Mouse (Mus musculus) forebrain, embryonic 16.5 days (tissue): ENCODE data around the gene Rnf144a. TPM values are rescaled to one million over a fixed set of nuclear protein-coding genes. Genes with fewer than 3 reads are reported as not detected.

Experiments used
- ATAC-seq: fragments of 200-750 bp; cut with Nextera tagmentation; 2 replicates; pipeline ENCODE4 v1.8.0; 2017; ENCODE audit warnings: mild to moderate bottlenecking, moderate library complexity
- H3K27ac ChIP-seq: fragments of 300-500 bp; sonication (generic); 2 replicates; pipeline ENCODE4 v1.5.1; 2014; ENCODE audit warnings: low read length, control low read depth
- H3K27me3 ChIP-seq: fragments of 300-500 bp; sonication (generic); replicated peaks from 2 replicates; pipeline ENCODE4 v1.6.1; 2014; ENCODE audit warnings: low read length; ENCODE audit not compliant: control insufficient read depth, insufficient read depth
- H3K36me3 ChIP-seq: fragments of 300-500 bp; sonication (generic); 2 replicates; pipeline ENCODE4 v1.6.1; 2014; ENCODE audit not compliant: control insufficient read depth, insufficient read depth
- H3K4me1 ChIP-seq: fragments of 300-500 bp; sonication (generic); replicated peaks from 2 replicates; pipeline ENCODE4 v1.6.1; 2014; ENCODE audit warnings: low read length; ENCODE audit not compliant: control insufficient read depth, insufficient read depth
- H3K4me2 ChIP-seq: fragments of 300-500 bp; sonication (generic); 2 replicates; pipeline ENCODE4 v1.6.1; 2014; ENCODE audit warnings: mild to moderate bottlenecking, low read length, control low read depth
- H3K4me3 ChIP-seq: fragments of 300-500 bp; sonication (generic); replicated peaks from 2 replicates; pipeline ENCODE4 v1.5.1; 2014; ENCODE audit warnings: mild to moderate bottlenecking, low read length, control low read depth
- H3K9ac ChIP-seq: fragments of 300-500 bp; sonication (generic); replicated peaks from 2 replicates; pipeline ENCODE4 v1.6.1; 2014; ENCODE audit warnings: low read depth, low read length, control low read depth
- H3K9me3 ChIP-seq: fragments of 300-500 bp; sonication (generic); 2 replicates; pipeline ENCODE4 v1.6.1; 2016; ENCODE audit warnings: low read length; ENCODE audit not compliant: control insufficient read depth
- WGBS: fragments of 180-500 bp; shearing (Covaris S2); extraction: QIAGEN DNeasy Blood & Tissue Kit; methylation state at CpG from one replicate; pipeline ENCODE4 v1.1.7; 2014; 5-methylcytosine and 5-hydroxymethylcytosine counted together
- microRNA-seq: library from miRNA; unstranded; fragments of <30 nt; microRNA quantifications from one replicate; pipeline ENCODE4, GENCODE M21; 2017
- polyA plus RNA-seq: library from polyadenylated mRNA; unstranded; fragments of >200 nt; fragmentation: Nextera tagmentation; extraction: Ambion mirVana; gene quantifications from 2 replicates; pipeline ENCODE4 v1.2.1, GENCODE M21; 2015

Rnf144a gene
- polyA plus RNA-seq, 1 experiment from 2014 or later = 38.2 TPM

DNA sequence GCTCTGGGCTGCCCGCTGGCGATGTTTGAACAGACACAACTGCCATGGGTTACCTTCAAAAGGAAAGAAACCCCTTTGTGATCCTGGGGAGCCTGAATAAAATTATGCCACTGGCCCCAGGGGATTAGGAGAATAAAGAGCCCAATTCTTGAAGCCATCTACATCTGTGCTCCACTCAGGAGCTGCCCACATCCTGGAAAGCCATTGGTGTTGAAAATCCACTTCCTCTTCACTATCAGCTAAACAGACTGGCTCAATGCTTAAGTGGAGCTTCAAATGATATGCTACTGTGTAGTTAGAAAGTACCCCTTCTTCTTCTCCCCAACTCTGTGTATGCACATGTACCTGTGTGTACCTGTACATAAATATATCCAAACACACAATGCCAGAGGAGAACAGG, 125.9 kb downstream of the Rnf144a start:
- Histone ChIP-seq H3K27me3 (no peaks in the 10 kb centered on the region), H3K27ac (no peak overlapping the region), H3K4me3 (no peak overlapping the region), H3K4me2 (no peak overlapping the region), H3K9ac (no peak overlapping the region), H3K36me3 (no peaks in the 10 kb centered on the region), H3K9me3 (no peaks in the 10 kb centered on the region), H3K4me1 (no peaks in the 10 kb centered on the region)
- WGBS = 69% methylated on average over 2 of the region's 2 CpGs
- ATAC-seq = no peak

DNA sequence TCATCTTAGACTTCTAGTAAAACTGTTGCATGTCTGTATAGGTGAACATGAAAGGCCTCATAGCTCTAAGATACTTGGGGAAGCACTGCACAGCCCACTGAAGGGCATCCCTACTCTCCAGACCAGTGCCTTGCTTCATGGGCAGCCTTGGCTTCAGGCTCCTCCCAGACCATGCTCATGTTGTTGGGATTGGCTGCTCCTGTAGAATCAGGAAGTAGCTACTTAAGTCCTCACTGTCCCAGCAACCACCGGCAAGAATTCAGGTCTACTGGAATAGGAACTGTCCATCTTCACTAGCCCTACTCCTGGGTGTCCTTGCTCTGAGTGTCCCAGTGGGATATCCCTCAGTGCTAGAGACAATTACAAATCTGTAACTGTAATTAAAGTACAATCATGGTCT, 126.7 kb downstream of the Rnf144a start:
- no peak overlapping the region for H3K4me2 ChIP-seq
- no peak for ATAC-seq
- no peaks in the 10 kb centered on the region for H3K4me1 ChIP-seq
- no peaks in the 10 kb centered on the region for H3K9me3 ChIP-seq
- no peak overlapping the region for H3K27ac ChIP-seq
- no peak overlapping the region for H3K9ac ChIP-seq
- H3K27me3 ChIP-seq = no peaks in the 10 kb centered on the region
- 87% methylated on average over 1 of the region's 1 CpGs for WGBS
- H3K36me3 ChIP-seq = no peaks in the 10 kb centered on the region
- H3K4me3 ChIP-seq = no peak overlapping the region

DNA sequence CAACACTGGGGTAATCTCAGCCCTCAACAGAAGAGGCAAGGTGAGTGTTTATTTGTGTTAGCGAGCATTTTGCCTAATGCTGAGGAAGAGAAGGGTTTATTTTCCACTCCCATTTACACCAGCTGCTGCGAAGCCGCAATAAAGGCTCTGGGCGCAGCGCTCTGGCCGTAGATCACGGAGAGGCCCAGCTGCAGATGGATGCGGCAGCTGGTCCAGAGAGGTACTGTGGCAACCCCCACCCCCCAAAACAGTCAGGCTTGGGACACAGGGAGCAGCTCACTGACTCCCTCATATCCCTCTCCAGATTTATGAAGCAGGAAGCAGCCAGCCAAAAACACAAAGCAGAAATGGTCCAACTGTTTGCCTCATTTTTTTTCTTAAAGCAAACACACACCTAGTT, 129.1 kb downstream of the Rnf144a start:
- WGBS = 75% methylated on average over 8 of the region's 8 CpGs
- ATAC-seq = no peak
- H3K9ac ChIP-seq = no peak overlapping the region
- 0 out of 2 replicates have a peak, but pooled peaks cover 2% of the 10 kb centered on the region for H3K4me1 ChIP-seq
- no peak overlapping the region for H3K4me3 ChIP-seq
- no peaks in the 10 kb centered on the region for H3K9me3 ChIP-seq
- H3K27me3 ChIP-seq = no peaks in the 10 kb centered on the region
- no peak overlapping the region for H3K4me2 ChIP-seq
- H3K27ac ChIP-seq = no peak overlapping the region
- H3K36me3 ChIP-seq = no peaks in the 10 kb centered on the region

GRCm38 (mm10) chr12:26285460-26285859, 129.6 kb downstream of the Rnf144a start:
- Histone ChIP-seq H3K9ac (no peak overlapping the region), H3K27me3 (no peaks in the 10 kb centered on the region), H3K27ac (no peak overlapping the region), H3K36me3 (no peaks in the 10 kb centered on the region), H3K4me1 (0 out of 2 replicates have a peak, but pooled peaks cover 3% of the 10 kb centered on the region), H3K4me3 (no peak overlapping the region), H3K4me2 (no peak overlapping the region), H3K9me3 (no peaks in the 10 kb centered on the region)
- ATAC-seq = no peak
- WGBS = 85% methylated on average over 3 of the region's 3 CpGs

DNA sequence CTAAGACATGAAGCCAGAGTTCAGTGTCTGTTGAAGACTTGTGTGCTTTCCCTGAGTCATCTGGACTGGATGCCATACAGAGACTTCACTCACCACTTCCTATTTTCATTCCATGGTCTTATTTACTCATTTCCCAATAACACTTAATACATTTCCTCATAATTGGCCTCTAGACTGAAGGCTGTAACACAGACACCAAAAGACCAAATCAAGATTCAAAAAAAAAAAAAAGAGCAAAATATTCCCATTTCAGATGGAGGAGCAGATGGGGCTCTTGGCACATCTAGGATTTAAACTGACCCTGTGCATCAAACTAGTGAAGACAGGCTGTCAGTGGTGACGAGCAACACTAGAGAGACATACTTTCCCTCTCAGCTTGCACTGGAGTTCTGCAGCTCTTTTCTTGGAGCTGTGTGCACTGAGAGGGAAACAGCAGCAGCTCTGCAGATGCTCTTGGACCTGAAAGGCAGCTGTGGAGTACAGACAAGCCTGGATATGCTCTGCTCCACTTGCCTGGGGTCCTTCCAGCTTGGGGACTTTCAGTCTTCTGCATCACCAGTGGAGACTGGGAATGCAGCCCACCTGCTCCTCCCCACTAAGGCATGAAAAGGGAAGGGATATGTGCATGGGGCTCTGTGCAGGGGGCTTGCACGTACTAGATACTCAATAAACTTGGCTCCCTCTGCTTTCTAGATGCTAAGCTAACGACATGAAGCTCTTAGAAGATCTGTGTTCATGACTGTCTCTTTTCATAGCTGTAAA, 134.2 kb downstream of the Rnf144a start:
- no peak overlapping the region for H3K4me2 ChIP-seq
- 44% methylated on average over 3 of the region's 3 CpGs for WGBS
- no peak overlapping the region for H3K4me3 ChIP-seq
- ATAC-seq = peak; percentile 54; the same call in 1 of the 2 replicates
- no peaks in the 10 kb centered on the region for H3K9me3 ChIP-seq
- no peaks in the 10 kb centered on the region for H3K36me3 ChIP-seq
- H3K27me3 ChIP-seq = no peaks in the 10 kb centered on the region
- H3K4me1 ChIP-seq = peaks cover 8% of the 10 kb centered on the region
- peak overlapping the region; percentile 64 for H3K27ac ChIP-seq
- no peak overlapping the region for H3K9ac ChIP-seq

- no peaks in the 10 kb centered on the region for H3K36me3 ChIP-seq
- H3K4me1 ChIP-seq = peaks cover 8% of the 10 kb centered on the region
- H3K27ac ChIP-seq = peak overlapping the region; percentile 24
- H3K9ac ChIP-seq = no peak overlapping the region
- H3K27me3 ChIP-seq = no peaks in the 10 kb centered on the region
- ATAC-seq = peak; percentile 75
- no peak overlapping the region for H3K4me3 ChIP-seq
- no peak overlapping the region for H3K4me2 ChIP-seq
- H3K9me3 ChIP-seq = no peaks in the 10 kb centered on the region
- WGBS = 25% methylated on average over 7 of the region's 7 CpGs
Observed at GRCm38 (mm10) chr12:26277002-26277669, 137.9 kb downstream of the Rnf144a start.

GRCm38 (mm10) chr12:26276556-26276955, 138.5 kb downstream of the Rnf144a start:
- H3K9me3 ChIP-seq = no peaks in the 10 kb centered on the region
- WGBS = 76% methylated on average over 2 of the region's 2 CpGs
- no peaks in the 10 kb centered on the region for H3K27me3 ChIP-seq
- peaks cover 8% of the 10 kb centered on the region for H3K4me1 ChIP-seq
- no peak overlapping the region for H3K4me2 ChIP-seq
- no peaks in the 10 kb centered on the region for H3K36me3 ChIP-seq
- no peak overlapping the region for H3K9ac ChIP-seq
- peak; percentile 34 for ATAC-seq
- H3K27ac ChIP-seq = peak overlapping the region; percentile 24
- no peak overlapping the region for H3K4me3 ChIP-seq

Small RNA genes within 50 kb of the gene (microRNA-seq; reads per million reads assigned to microRNA genes)
- gene Mir6538 = 3.9 reads per million, percentile 16 among the genes with 10 or more reads in this experiment

Other genes with a start within 250 kb of the Rnf144a start
- 0.36 and 0.56 TPM in 2 replicates for gene Rsad2, start 41.2 kb upstream of the Rnf144a start, polyA plus RNA-seq
- gene Cmpk2, start 54.0 kb upstream of the Rnf144a start, polyA plus RNA-seq = 12.4 and 16.6 TPM in 2 replicates